Mouse (Mus musculus) hindbrain, postnatal 0 days (tissue): ENCODE data around the gene Ccdc6. TPM values are rescaled to one million over a fixed set of nuclear protein-coding genes. Genes with fewer than 3 reads are reported as not detected.
A peak's percentile ranks its signal among the peaks of the same experiment; 100 is the strongest.

Source experiments
- ATAC-seq: fragments of 200-750 bp; cut with Nextera tagmentation; 2 replicates; pipeline ENCODE4 v1.8.0; 2017; ENCODE audit warnings: mild to moderate bottlenecking, moderate TSS enrichment, moderate library complexity
- DNase-seq: peaks from one replicate; pipeline ENCODE4 v3.0.0-alpha.2; 2015; ENCODE audit warnings: low spot score
- H3K27ac ChIP-seq: fragments of 300-500 bp; sonication (generic); 2 replicates; pipeline ENCODE4 v1.5.1; 2014; ENCODE audit warnings: mild to moderate bottlenecking
- H3K27me3 ChIP-seq: fragments of 300-500 bp; sonication (generic); 2 replicates; pipeline ENCODE4 v1.6.1; 2014; ENCODE audit warnings: low read length, mixed read lengths; ENCODE audit not compliant: insufficient read depth
- H3K36me3 ChIP-seq: fragments of 300-500 bp; sonication (generic); 2 replicates; pipeline ENCODE4 v1.6.1; 2014; ENCODE audit warnings: low read length, mixed read lengths; ENCODE audit not compliant: insufficient read depth
- H3K4me1 ChIP-seq: fragments of 300-500 bp; sonication (generic); 2 replicates; pipeline ENCODE4 v1.6.1; 2014; ENCODE audit warnings: antibody characterized with exemption, low read length, mixed read lengths; ENCODE audit not compliant: insufficient read depth
- H3K4me2 ChIP-seq: fragments of 300-500 bp; sonication (generic); 2 replicates; pipeline ENCODE4 v1.6.1; 2014; ENCODE audit warnings: low read depth, mild to moderate bottlenecking, low read length, moderate library complexity, mixed read lengths
- H3K4me3 ChIP-seq: fragments of 300-500 bp; sonication (generic); 2 replicates; pipeline ENCODE4 v1.5.1; 2014; ENCODE audit warnings: low read length
- H3K9ac ChIP-seq: fragments of 300-500 bp; sonication (generic); replicated peaks from 2 replicates; pipeline ENCODE4 v1.6.1; 2014; ENCODE audit warnings: mild to moderate bottlenecking, low read length, moderate library complexity, mixed read lengths
- H3K9me3 ChIP-seq: fragments of 300-500 bp; sonication (generic); 2 replicates; pipeline ENCODE4 v1.6.1; 2016; ENCODE audit warnings: low read length, mixed read lengths
- CTCF ChIP-seq: IDR thresholded peaks from 2 replicates; pipeline ENCODE4 v1.5.1; 2016; ENCODE audit warnings: antibody characterized with exemption, control low read depth, low read depth
- WGBS: fragments of 180-500 bp; shearing (Covaris S2); extraction: QIAGEN DNeasy Blood & Tissue Kit; methylation state at CpG from one replicate; pipeline ENCODE4 v1.1.7; 2014; 5-methylcytosine and 5-hydroxymethylcytosine counted together
- polyA plus RNA-seq: library from polyadenylated mRNA; unstranded; fragments of >200 nt; fragmentation: Nextera tagmentation; extraction: Ambion mirVana; gene quantifications from 2 replicates; pipeline ENCODE4 v1.2.1, GENCODE M21; 2015
- total RNA-seq: library from RNA; depleted of rRNA; stranded (reverse); fragments of >200 nt; gene quantifications from 2 replicates; pipeline ENCODE4 v1.2.3, GENCODE M21; 2014

Ccdc6 gene
- total and polyA plus RNA-seq, 2 experiments from 2014 or later = 22.9 to 29.7 TPM

GRCm38 (mm10) chr10:70077452-70077851, 19.5 kb upstream of the Ccdc6 start:
- Histone ChIP-seq H3K27me3 (no peaks in the 10 kb centered on the region), H3K9ac (no peak overlapping the region), H3K36me3 (no peaks in the 10 kb centered on the region), H3K4me1 (peaks cover 3% of the 10 kb centered on the region; the same call in 1 of the 2 replicates), H3K4me3 (no peak overlapping the region), H3K27ac (peak overlapping the region; percentile 62; the same call in 1 of the 2 replicates), H3K4me2 (no peak overlapping the region), H3K9me3 (no peaks in the 10 kb centered on the region)
- 34% methylated on average over 4 of the region's 4 CpGs for WGBS
- ATAC-seq (0 out of 2 replicates have a peak, but pooled peaks have one; percentile 49), DNase-seq (peak; percentile 79)
- no peak for TF ChIP-seq CTCF

- DNase-seq = no peak
- H3K27me3 ChIP-seq = no peaks in the 10 kb centered on the region
- 47% methylated on average over 8 of the region's 8 CpGs for WGBS
- no peak for TF ChIP-seq CTCF
- H3K4me3 ChIP-seq = no peak overlapping the region
- no peaks in the 10 kb centered on the region for H3K9me3 ChIP-seq
- ATAC-seq = no peak
- H3K4me2 ChIP-seq = no peak overlapping the region
- no peaks in the 10 kb centered on the region for H3K36me3 ChIP-seq
- H3K4me1 ChIP-seq = peaks cover 3% of the 10 kb centered on the region; the same call in 1 of the 2 replicates
- no peak overlapping the region for H3K9ac ChIP-seq
- no peak overlapping the region for H3K27ac ChIP-seq
Observed at GRCm38 (mm10) chr10:70080908-70081307, 16.0 kb upstream of the Ccdc6 start.

GRCm38 (mm10) chr10:70081564-70082175, 15.3 kb upstream of the Ccdc6 start:
- WGBS = 74% methylated on average over 19 of the region's 19 CpGs
- ATAC-seq = no peak
- Histone ChIP-seq H3K4me2 (no peak overlapping the region), H3K9me3 (no peaks in the 10 kb centered on the region), H3K9ac (no peak overlapping the region), H3K27ac (no peak overlapping the region), H3K36me3 (no peaks in the 10 kb centered on the region), H3K4me1 (peaks cover 3% of the 10 kb centered on the region; the same call in 1 of the 2 replicates), H3K4me3 (no peak overlapping the region), H3K27me3 (no peaks in the 10 kb centered on the region)
- no peak for DNase-seq
- no peak for TF ChIP-seq CTCF

GRCm38 (mm10) chr10:70083241-70083640, 13.7 kb upstream of the Ccdc6 start:
- H3K4me1 ChIP-seq = no peaks in the 10 kb centered on the region
- no peak overlapping the region for H3K4me3 ChIP-seq
- H3K4me2 ChIP-seq = no peak overlapping the region
- peaks cover 6% of the 10 kb centered on the region; the same call in 1 of the 2 replicates for H3K9me3 ChIP-seq
- DNase-seq (no peak), ATAC-seq (no peak)
- no peak overlapping the region for H3K9ac ChIP-seq
- no peaks in the 10 kb centered on the region for H3K36me3 ChIP-seq
- 82% methylated on average over 5 of the region's 5 CpGs for whole genome bisulfite sequencing
- no peak overlapping the region for H3K27ac ChIP-seq
- H3K27me3 ChIP-seq = no peaks in the 10 kb centered on the region
- no peak for TF ChIP-seq CTCF

GRCm38 (mm10) chr10:70085256-70085961, 11.5 kb upstream of the Ccdc6 start:
- 83% methylated on average over 12 of the region's 12 CpGs for WGBS
- no peak for TF ChIP-seq CTCF

GRCm38 (mm10) chr10:70088788-70089187, 8.1 kb upstream of the Ccdc6 start:
- Histone ChIP-seq H3K9me3 (peaks cover 7% of the 10 kb centered on the region; the same call in 1 of the 2 replicates), H3K27me3 (no peaks in the 10 kb centered on the region), H3K9ac (no peak overlapping the region), H3K4me3 (no peak overlapping the region), H3K4me1 (no peaks in the 10 kb centered on the region), H3K36me3 (no peaks in the 10 kb centered on the region), H3K4me2 (no peak overlapping the region), H3K27ac (no peak overlapping the region)
- ATAC-seq = no peak
- TF ChIP-seq CTCF = no peak
- 92% methylated on average over 5 of the region's 5 CpGs for WGBS
- DNase-seq = no peak

More at GRCm38 (mm10) chr10:70085256-70085961, 11.5 kb upstream of the Ccdc6 start:
- Histone ChIP-seq H3K36me3 (no peaks in the 10 kb centered on the region), H3K27me3 (no peaks in the 10 kb centered on the region), H3K4me1 (no peaks in the 10 kb centered on the region), H3K4me3 (no peak overlapping the region), H3K9ac (no peak overlapping the region), H3K9me3 (peaks cover 7% of the 10 kb centered on the region; the same call in 1 of the 2 replicates), H3K27ac (no peak overlapping the region), H3K4me2 (no peak overlapping the region)
- no peak for DNase-seq
- no peak for ATAC-seq
